Mouse (Mus musculus): ENCODE data around the gene Rab27a.
"Not testable (repeated sequence)": the region's sequence is repeated elsewhere in the genome, so short reads cannot be mapped to it uniquely, and the experiment has no call there.

Gene Rab27a

GRCm38 (mm10) chr9:73090121-73090520 is 45.5 kb downstream of the Rab27a start:
- DNase-seq (ENCODE audit: low spot score in 2 of 2), result no peak

- peak in 1 of 2 experiments; percentile 40 for DNase-seq (ENCODE audit: low spot score in 2 of 2)
Measured at GRCm38 (mm10) chr9:73091747-73092146, 47.1 kb downstream of the Rab27a start.

GRCm38 (mm10) chr9:73094580-73094979 is 49.9 kb downstream of the Rab27a start:
- DNase-seq (ENCODE audit: low spot score in 2 of 2), result no peak

- DNase-seq (ENCODE audit: low spot score in 2 of 2), result no peak
Measured at GRCm38 (mm10) chr9:73097898-73098297, 53.2 kb downstream of the Rab27a start.

GRCm38 (mm10) chr9:73101536-73101935 is 56.9 kb downstream of the Rab27a start, which contains the start of gene Khdc3:
Gene Khdc3, plus strand, starts transcription at chr9:73101836.
- DNase-seq (ENCODE audit: low spot score in 2 of 2), result no peak

- DNase-seq (ENCODE audit: low spot score in 2 of 2), result no peak
Measured at GRCm38 (mm10) chr9:73102181-73102580, 57.5 kb downstream of the Rab27a start, which contains the start of gene Gm20509. Gene Gm20509, plus strand, starts transcription at chr9:73102470.

GRCm38 (mm10) chr9:73103159-73103879 is 58.7 kb downstream of the Rab27a start:
- peak; percentile 13 to 27 for DNase-seq (ENCODE audit: low spot score in 2 of 2)

GRCm38 (mm10) chr9:73103880-73104198 is 59.2 kb downstream of the Rab27a start:
- no peak for DNase-seq (ENCODE audit: low spot score in 2 of 2)

- no peak for DNase-seq (ENCODE audit: low spot score in 2 of 2)
Measured at GRCm38 (mm10) chr9:73105141-73105540, 60.5 kb downstream of the Rab27a start.

GRCm38 (mm10) chr9:73105771-73106170 is 61.1 kb downstream of the Rab27a start:
- no peak for DNase-seq (ENCODE audit: low spot score in 2 of 2)

- DNase-seq (ENCODE audit: low spot score in 2 of 2), result peak; percentile 86 to 88
Measured at GRCm38 (mm10) chr9:73112919-73113906, 68.6 kb downstream of the Rab27a start, which contains the start of gene Rsl24d1. Gene Rsl24d1, plus strand, starts transcription at chr9:73113426.

- not testable (repeated sequence) for DNase-seq (ENCODE audit: low spot score in 2 of 2)
Measured at GRCm38 (mm10) chr9:73116704-73117103, 72.0 kb downstream of the Rab27a start.

- no peak for DNase-seq (ENCODE audit: low spot score in 2 of 2)
Measured at GRCm38 (mm10) chr9:73118012-73118411, 73.4 kb downstream of the Rab27a start.

- no peak for DNase-seq (ENCODE audit: low spot score in 2 of 2)
Measured at GRCm38 (mm10) chr9:73121735-73122134, 77.1 kb downstream of the Rab27a start.

- no peak for DNase-seq (ENCODE audit: low spot score in 2 of 2)
Measured at GRCm38 (mm10) chr9:73125043-73125570, 80.5 kb downstream of the Rab27a start.

GRCm38 (mm10) chr9:73127457-73127856 is 82.8 kb downstream of the Rab27a start:
- no peak for DNase-seq (ENCODE audit: low spot score in 2 of 2)

- no peak for DNase-seq (ENCODE audit: low spot score in 2 of 2)
Measured at GRCm38 (mm10) chr9:73129875-73130274, 85.2 kb downstream of the Rab27a start.

GRCm38 (mm10) chr9:73130529-73130928 is 85.9 kb downstream of the Rab27a start:
- DNase-seq (ENCODE audit: low spot score in 2 of 2), result no peak

- DNase-seq (ENCODE audit: low spot score in 2 of 2), result no peak
Measured at GRCm38 (mm10) chr9:73137341-73137886, 92.8 kb downstream of the Rab27a start.
